Mouse (Mus musculus): ENCODE measurements around the gene Myo18b. TPM values are rescaled to one million over a fixed set of nuclear protein-coding genes. Genes with fewer than 3 reads are reported as not detected.

The Myo18b gene
- polyA plus RNA-seq, 1 experiment from 2014 or later, result 1.1 TPM

DNA sequence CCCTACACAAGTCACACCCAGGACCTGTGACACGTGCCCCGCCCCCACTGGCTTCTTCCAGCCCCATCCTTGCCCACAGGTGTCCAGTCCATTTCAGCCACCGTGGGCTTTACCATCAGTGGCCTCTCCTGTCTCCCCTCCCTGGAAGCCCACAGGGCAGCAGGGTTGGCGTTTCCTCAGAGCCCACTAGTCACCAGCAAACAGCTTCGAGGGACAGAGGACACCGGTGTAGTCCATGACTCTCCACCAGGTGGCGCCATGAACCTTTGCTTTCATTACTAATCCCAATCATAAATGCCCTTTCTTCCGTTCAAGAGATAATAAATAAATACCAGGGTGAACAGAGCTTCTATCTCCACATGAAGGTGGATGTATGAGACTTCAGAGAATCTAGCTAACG is 25.4 kb downstream of the Myo18b start:
- H3K4me1 ChIP-seq (replicated peaks), result no peaks in the 10 kb centered on the region
- H3K9ac ChIP-seq, result no peak overlapping the region
- no peak for ATAC-seq (ENCODE audit: low FRiP score)
- no peak overlapping the region for H3K4me3 ChIP-seq
- peaks cover 54% of the 10 kb centered on the region for H3K27me3 ChIP-seq
- no peak overlapping the region for H3K27ac ChIP-seq
- WGBS, result 25% methylated on average over 9 of the region's 9 CpGs
- no peaks in the 10 kb centered on the region for H3K36me3 ChIP-seq
- H3K4me2 ChIP-seq, result no peak overlapping the region
- H3K9me3 ChIP-seq, result no peaks in the 10 kb centered on the region

DNA sequence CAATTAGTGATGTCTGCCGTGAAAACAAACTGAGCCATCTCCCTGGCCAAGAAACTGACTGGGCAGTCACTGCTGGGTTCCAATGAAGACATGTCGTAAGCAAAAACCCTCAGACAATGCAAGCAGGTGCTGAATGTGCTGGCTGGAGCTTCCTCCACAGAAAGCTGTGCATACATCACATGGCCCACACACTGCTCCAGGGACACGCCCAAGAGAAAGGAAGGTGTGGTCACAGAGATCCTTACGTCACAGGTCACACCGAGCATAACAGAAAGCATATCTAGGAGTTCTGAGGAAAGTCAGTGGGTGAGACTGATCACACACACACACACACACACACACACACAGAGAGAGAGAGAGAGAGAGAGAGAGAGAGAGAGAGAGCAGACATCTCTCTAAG is 27.5 kb downstream of the Myo18b start:
- WGBS, result 80% methylated on average over 5 of the region's 5 CpGs

DNA sequence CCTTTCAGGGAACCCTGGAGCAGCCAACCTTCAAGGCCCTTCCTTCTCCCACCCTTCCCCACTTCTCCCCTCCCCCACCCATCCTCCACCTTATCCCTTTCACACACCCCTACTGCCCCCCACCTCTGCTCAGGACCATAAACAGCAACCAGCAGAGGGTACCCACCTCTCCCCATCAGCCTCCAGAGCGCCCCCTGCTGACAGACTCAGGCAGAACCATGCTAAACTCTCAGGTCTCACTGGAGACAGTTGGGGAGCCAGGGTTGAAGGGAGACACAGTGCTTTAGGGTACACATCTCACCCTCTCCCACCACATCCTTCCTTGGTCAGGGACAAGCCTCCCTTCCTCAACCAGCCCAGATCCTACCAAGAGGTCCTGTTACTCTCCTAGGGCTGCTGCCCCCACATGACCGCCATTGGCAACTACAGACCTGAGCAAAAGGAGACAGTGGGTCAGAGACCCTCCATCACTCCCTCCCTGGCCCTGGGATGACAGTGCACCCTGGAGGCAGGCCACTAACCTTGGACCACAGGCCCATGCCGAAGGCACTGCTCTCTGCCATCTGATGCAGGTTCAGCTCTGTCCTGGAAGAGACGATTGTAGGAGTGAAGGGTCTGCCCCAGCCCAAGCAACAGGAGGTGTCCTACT is 31.3 kb downstream of the Myo18b start:
- peaks cover 3% of the 10 kb centered on the region; the same call in 1 of the 2 replicates for H3K4me1 ChIP-seq (replicated peaks)
- 51% methylated on average over 4 of the region's 4 CpGs for WGBS
- no peak overlapping the region for H3K4me3 ChIP-seq
- no peak overlapping the region for H3K9ac ChIP-seq
- H3K9me3 ChIP-seq, result no peaks in the 10 kb centered on the region
- H3K4me2 ChIP-seq, result no peak overlapping the region
- ATAC-seq (ENCODE audit: low FRiP score), result 0 out of 2 replicates have a peak, but pooled peaks have one; percentile 21
- H3K27me3 ChIP-seq, result peaks cover 55% of the 10 kb centered on the region
- H3K27ac ChIP-seq, result no peak overlapping the region
- H3K36me3 ChIP-seq, result no peaks in the 10 kb centered on the region

More for the DNA sequence above, 27.5 kb downstream of the Myo18b start:
- H3K27me3 ChIP-seq, result peaks cover 61% of the 10 kb centered on the region
- H3K9me3 ChIP-seq, result no peaks in the 10 kb centered on the region
- no peak overlapping the region for H3K4me2 ChIP-seq
- H3K4me3 ChIP-seq, result no peak overlapping the region
- no peaks in the 10 kb centered on the region for H3K4me1 ChIP-seq (replicated peaks)
- ATAC-seq (ENCODE audit: low FRiP score), result no peak
- H3K36me3 ChIP-seq, result no peaks in the 10 kb centered on the region
- no peak overlapping the region for H3K9ac ChIP-seq
- H3K27ac ChIP-seq, result no peak overlapping the region

DNA sequence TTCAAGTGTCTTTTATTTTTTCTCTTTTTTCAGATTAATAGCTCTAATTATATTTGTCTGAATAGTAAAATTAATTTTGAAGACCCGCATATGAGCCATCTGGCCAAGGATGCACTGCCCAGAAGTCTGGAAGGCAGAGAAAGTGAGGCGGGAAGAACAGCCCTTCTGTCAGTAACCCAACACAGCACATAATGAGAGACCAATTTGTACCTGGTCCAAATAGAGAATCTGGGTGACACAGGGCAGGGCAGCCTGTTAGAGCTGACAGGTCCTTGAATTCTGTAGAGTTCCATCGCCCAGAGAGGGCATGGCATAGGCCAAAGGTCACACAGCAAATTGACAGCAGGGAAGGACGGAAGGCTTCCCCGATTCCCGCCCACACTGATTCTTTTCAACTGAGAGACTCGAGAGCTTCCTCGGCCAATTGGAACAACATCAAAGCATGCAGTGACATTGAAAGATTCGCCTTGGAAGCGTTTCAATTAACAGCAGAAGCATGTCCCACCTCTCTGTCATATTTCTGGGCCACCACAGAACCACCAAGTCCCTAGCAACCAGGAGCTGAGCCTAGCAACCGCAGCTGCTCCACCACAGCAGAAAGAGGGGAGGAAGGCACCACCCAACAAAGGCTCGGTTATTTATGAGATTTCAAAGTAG is 36.7 kb downstream of the Myo18b start:
- H3K9ac ChIP-seq, result no peak overlapping the region
- 23% methylated on average over 12 of the region's 12 CpGs for WGBS
- H3K36me3 ChIP-seq, result no peaks in the 10 kb centered on the region
- H3K27ac ChIP-seq, result peak overlapping the region; percentile 67
- no peaks in the 10 kb centered on the region for H3K9me3 ChIP-seq
- H3K4me2 ChIP-seq, result no peak overlapping the region
- H3K4me3 ChIP-seq, result no peak overlapping the region
- peaks cover 21% of the 10 kb centered on the region for H3K4me1 ChIP-seq (replicated peaks)
- peaks cover 44% of the 10 kb centered on the region for H3K27me3 ChIP-seq
- ATAC-seq (ENCODE audit: low FRiP score), result no peak

DNA sequence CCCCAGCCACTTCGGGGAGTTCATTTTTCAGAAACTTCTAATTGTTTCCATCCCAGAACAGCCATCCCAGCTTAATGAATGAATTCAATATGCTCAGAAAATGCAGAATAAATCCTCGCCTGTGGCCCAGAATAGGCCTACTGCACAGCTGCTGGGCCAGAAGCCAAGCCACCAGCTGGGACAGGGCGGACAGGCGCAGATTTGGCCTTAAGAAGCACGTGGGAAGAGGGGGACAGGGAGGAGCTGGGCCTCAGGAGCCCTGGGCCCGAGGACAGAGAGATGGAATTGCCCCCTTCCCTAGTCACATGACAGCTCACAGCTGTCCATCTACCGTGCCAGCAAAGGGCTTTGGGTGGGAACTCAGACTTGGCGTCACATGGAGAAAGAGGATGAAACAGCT is 43.0 kb downstream of the Myo18b start:
- WGBS, result 9% methylated on average over 8 of the region's 8 CpGs
- Histone ChIP-seq H3K9me3 (no peaks in the 10 kb centered on the region), H3K4me3 (no peak overlapping the region), H3K9ac (no peak overlapping the region; the same call in 1 of the 2 replicates), H3K4me1 (replicated peaks) (peaks cover 60% of the 10 kb centered on the region), H3K36me3 (no peaks in the 10 kb centered on the region), H3K27me3 (peaks cover 27% of the 10 kb centered on the region; the same call in 1 of the 2 replicates), H3K4me2 (no peak overlapping the region), H3K27ac (peak overlapping the region; percentile 87)
- peak; percentile 36 for ATAC-seq (ENCODE audit: low FRiP score)

DNA sequence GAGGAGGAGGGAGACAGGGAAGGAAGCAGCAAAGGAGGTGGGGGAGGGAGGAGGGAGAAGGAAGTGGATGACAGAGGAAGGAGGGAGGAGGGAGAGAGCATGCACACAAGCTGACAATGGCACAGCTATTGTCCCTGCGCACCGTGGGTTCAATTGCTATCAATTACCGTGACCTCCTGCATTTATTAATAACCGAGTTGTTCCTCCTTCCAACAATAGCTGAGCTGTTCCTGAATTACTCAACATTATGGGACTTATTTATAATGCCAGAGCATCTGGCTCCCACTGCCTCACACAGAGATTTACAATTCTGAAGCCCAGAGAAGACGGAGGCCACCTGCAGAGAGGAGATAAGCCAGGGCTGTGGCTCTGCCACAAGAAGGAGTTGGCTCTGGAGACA is 44.8 kb downstream of the Myo18b start:
- H3K9ac ChIP-seq, result no peak overlapping the region
- peak overlapping the region; percentile 87 for H3K27ac ChIP-seq
- peaks cover 71% of the 10 kb centered on the region for H3K4me1 ChIP-seq (replicated peaks)
- no peaks in the 10 kb centered on the region for H3K36me3 ChIP-seq
- peak; percentile 22; the same call in 1 of the 2 replicates for ATAC-seq (ENCODE audit: low FRiP score)
- peaks cover 30% of the 10 kb centered on the region; the same call in 1 of the 2 replicates for H3K27me3 ChIP-seq
- H3K9me3 ChIP-seq, result no peaks in the 10 kb centered on the region
- no peak overlapping the region for H3K4me3 ChIP-seq
- WGBS, result 6% methylated on average over 5 of the region's 5 CpGs
- no peak overlapping the region for H3K4me2 ChIP-seq

DNA sequence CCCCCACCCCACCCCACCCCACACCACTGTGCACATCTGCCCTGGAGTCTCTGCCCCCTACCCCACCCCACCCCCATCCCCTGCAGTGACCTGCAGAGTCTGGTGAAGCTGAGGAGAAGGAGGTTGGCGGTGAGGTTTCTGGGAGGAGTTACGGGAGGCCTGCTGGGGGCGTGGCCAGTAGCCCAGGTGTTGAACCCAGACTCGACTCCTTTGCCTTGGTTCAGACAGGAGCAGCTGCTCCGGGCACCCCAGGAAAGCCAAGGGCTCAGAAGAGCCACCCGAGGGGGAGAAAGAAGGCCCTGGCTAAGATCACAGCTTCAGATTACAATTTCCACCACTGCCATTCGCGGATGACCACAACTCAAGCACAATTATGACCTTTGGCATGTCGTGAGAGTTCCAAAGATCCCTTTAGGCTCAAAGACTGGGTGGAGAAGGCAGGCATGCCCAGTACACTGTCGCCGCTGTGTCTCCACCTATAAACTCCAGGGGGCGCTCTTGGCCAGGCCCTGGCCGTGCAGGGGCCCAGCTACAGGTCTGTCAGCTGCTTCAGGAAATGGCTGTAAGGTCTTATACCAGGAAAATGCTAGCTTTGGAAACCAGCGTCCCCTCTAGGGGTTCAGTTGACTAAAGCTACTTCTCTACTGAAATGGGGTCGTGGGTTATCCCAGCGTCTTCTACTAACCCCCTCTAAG is 47.4 kb downstream of the Myo18b start:
- Histone ChIP-seq H3K9ac (0 out of 2 replicates have a peak overlapping the region, but pooled peaks have one; percentile 2), H3K36me3 (no peaks in the 10 kb centered on the region), H3K27ac (peak overlapping the region; percentile 42; the same call in 1 of the 2 replicates), H3K9me3 (no peaks in the 10 kb centered on the region), H3K27me3 (peaks cover 19% of the 10 kb centered on the region; the same call in 1 of the 2 replicates), H3K4me2 (peak overlapping the region; percentile 18; the same call in 1 of the 2 replicates), H3K4me1 (replicated peaks) (peaks cover 77% of the 10 kb centered on the region), H3K4me3 (no peak overlapping the region)
- ATAC-seq (ENCODE audit: low FRiP score), result no peak
- 4% methylated on average over 15 of the region's 16 CpGs for WGBS

DNA sequence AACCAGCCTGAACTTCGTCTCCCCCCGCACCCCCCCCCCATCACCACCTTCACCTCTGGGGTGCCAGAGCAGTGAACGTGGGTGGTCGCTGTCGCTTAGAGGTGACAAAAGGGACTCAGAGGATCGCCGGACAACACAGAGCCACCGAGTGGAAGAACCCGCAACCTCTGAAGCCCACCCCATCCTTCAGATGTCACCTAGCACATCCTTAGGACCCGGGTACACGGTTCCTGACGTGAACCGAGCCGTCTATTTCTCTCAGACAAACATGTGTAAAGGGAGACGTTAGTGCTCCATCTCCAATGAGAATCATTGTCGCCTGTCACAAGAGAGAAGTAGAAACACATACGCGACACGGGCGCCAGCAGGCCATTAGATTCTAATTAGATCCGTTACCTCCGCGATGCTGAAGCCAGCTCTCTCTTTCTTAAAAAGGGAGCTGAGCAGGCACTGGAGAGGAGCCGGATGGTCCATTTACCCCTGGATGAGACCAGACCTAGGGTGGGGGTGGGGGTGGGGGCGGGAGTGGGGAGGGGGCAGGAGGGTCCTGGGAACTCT is 48.1 kb downstream of the Myo18b start:
- H3K9me3 ChIP-seq, result no peaks in the 10 kb centered on the region
- peak overlapping the region; percentile 55; the same call in 1 of the 2 replicates for H3K27ac ChIP-seq
- 2% methylated on average over 25 of the region's 25 CpGs for WGBS
- peak overlapping the region; percentile 18; the same call in 1 of the 2 replicates for H3K4me2 ChIP-seq
- ATAC-seq (ENCODE audit: low FRiP score), result no peak
- H3K4me1 ChIP-seq (replicated peaks), result peaks cover 77% of the 10 kb centered on the region
- H3K9ac ChIP-seq, result no peak overlapping the region
- no peaks in the 10 kb centered on the region for H3K36me3 ChIP-seq
- peaks cover 19% of the 10 kb centered on the region; the same call in 1 of the 2 replicates for H3K27me3 ChIP-seq
- no peak overlapping the region for H3K4me3 ChIP-seq

DNA sequence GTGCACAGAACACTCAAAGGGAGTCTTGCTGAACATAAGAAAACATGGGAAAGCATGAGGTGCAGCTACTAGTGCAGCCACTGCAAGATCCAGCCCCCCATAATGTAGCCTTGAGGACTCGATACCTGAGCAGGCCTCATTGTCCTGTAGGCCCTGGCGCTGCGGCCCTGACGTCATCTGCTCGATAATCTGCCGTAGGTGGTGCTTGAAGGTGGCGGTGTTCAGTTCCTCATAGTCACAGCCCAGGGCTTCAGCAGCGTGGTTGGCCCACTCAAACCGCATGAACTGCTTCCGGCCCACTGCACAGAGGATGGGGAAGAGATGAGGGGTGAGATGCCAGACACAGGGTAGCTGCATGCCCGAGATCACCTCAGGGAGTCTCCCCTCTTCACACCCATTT is 50.0 kb downstream of the Myo18b start:
- Histone ChIP-seq H3K9me3 (no peaks in the 10 kb centered on the region), H3K36me3 (no peaks in the 10 kb centered on the region), H3K9ac (no peak overlapping the region), H3K27ac (0 out of 2 replicates have a peak overlapping the region, but pooled peaks have one; percentile 12), H3K4me2 (no peak overlapping the region), H3K4me1 (replicated peaks) (peaks cover 70% of the 10 kb centered on the region), H3K4me3 (no peak overlapping the region), H3K27me3 (peaks cover 19% of the 10 kb centered on the region; the same call in 1 of the 2 replicates)
- ATAC-seq (ENCODE audit: low FRiP score), result no peak
- 82% methylated on average over 11 of the region's 11 CpGs for WGBS

DNA sequence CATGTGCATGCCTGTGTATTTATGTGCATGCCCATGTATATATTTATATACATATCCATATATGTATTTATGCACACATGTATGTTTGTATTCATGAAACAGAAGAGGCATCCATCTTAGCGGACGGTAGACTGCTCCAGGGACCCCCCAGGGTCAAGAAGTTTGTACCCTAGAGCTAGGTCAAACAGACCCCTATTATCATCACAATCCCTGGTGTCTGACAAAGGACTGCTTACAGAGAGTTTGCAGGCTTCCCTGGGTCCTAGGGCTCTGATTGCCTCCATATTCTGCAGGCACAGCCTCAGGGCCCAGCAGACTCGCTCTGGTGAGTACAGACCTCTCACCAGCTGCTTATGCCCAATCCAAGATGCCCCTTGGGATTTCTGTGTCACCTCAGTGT is 51.7 kb downstream of the Myo18b start:
- no peak overlapping the region for H3K4me2 ChIP-seq
- no peaks in the 10 kb centered on the region for H3K9me3 ChIP-seq
- H3K4me3 ChIP-seq, result no peak overlapping the region
- H3K9ac ChIP-seq, result no peak overlapping the region
- no peaks in the 10 kb centered on the region for H3K36me3 ChIP-seq
- H3K27ac ChIP-seq, result peak overlapping the region; percentile 83
- peaks cover 55% of the 10 kb centered on the region for H3K4me1 ChIP-seq (replicated peaks)
- WGBS, result 18% methylated on average over 3 of the region's 3 CpGs
- peaks cover 14% of the 10 kb centered on the region; the same call in 1 of the 2 replicates for H3K27me3 ChIP-seq
- ATAC-seq (ENCODE audit: low FRiP score), result no peak

DNA sequence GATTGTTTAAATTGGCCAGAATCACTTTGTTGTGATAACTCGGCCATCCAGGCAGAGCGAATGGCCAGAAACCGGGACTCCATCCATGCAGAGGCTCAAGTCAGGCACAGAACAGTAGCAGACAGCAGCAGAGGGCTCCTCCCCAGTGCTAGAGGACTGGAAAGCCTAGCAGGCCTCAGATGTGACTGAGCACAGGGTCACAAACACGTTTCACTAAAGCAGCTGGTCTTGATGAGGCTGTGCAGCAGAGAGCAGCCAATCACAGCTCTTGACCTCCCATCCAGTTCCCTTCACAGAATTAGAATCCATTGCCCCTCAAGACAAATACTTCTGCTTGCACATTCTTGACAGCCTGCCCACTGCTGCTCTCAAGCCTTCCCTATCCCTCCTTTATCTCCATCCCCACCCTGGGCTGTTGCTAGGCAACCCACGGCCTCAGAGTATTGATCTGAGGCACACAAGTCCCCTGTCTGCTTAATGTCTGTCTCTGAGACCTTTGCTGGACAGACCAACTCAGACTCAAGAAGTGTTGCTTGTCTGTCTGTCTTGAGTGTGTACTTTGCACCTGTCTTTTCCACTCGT is 52.4 kb downstream of the Myo18b start:
- H3K4me1 ChIP-seq (replicated peaks), result peaks cover 48% of the 10 kb centered on the region
- 21% methylated on average over 6 of the region's 6 CpGs for WGBS
- H3K27ac ChIP-seq, result peak overlapping the region; percentile 83
- H3K27me3 ChIP-seq, result peaks cover 9% of the 10 kb centered on the region; the same call in 1 of the 2 replicates
- H3K4me3 ChIP-seq, result no peak overlapping the region
- no peak overlapping the region for H3K4me2 ChIP-seq
- H3K9ac ChIP-seq, result no peak overlapping the region
- no peaks in the 10 kb centered on the region for H3K9me3 ChIP-seq
- peak; percentile 59; the same call in 1 of the 2 replicates for ATAC-seq (ENCODE audit: low FRiP score)
- H3K36me3 ChIP-seq, result no peaks in the 10 kb centered on the region
